Mouse (Mus musculus): ENCODE results near the gene Pip4k2b. TPM values are rescaled to one million over a fixed set of nuclear protein-coding genes. Genes with fewer than 3 reads are reported as not detected.

Gene Pip4k2b
- polyA plus RNA-seq, 1 experiment from 2014 or later = 2.2 TPM

- no peaks in the 10 kb centered on the region for H3K9me3 ChIP-seq (ENCODE audit: control insufficient read depth, low read length)
- DNase-seq (ENCODE audit: low spot score) = no peak
- no peak overlapping the region for H3K4me2 ChIP-seq (ENCODE audit: low read depth, low read length)
- H3K36me3 ChIP-seq (ENCODE audit: control insufficient read depth, insufficient read depth, low read length) = peaks cover 56% of the 10 kb centered on the region
- peaks cover 15% of the 10 kb centered on the region for H3K4me1 ChIP-seq (ENCODE audit: control insufficient read depth, insufficient read depth, low read length)
- 93% methylated on average over 7 of the region's 7 CpGs for whole genome bisulfite sequencing
- no peak overlapping the region for H3K4me3 ChIP-seq (ENCODE audit: low read depth, low read length)
- ATAC-seq (ENCODE audit: low read depth) = no peak
- no peak overlapping the region for H3K27ac ChIP-seq (replicated peaks; ENCODE audit: low read depth, low read length)
- H3K9ac ChIP-seq (ENCODE audit: low read depth, low read length) = no peak overlapping the region
- H3K27me3 ChIP-seq (replicated peaks; ENCODE audit: control insufficient read depth, insufficient read depth, low read length) = peaks cover 13% of the 10 kb centered on the region
Measured at GRCm38 (mm10) chr11:97666221-97666620, 78.3 kb downstream of the Pip4k2b start.

DNA sequence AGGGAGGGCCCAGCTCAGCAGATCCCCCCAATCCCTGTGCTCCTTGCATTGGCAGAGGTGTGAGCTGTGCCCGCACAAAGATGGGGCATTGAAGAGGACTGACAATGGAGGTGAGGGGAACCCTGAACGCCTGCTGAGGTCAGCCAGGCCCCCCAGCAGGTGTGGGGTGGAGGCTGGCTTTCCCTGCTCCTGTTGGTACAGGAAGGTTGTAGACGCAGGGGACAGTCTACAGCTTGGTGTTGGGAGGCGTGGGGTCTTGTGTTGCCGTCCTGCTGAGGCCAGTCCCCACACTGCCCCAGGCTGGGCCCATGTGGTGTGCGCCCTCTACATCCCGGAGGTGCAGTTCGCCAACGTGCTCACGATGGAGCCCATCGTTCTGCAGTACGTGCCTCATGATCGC lies 79.1 kb downstream of the Pip4k2b start:
- DNase-seq (ENCODE audit: low spot score) = no peak
- no peaks in the 10 kb centered on the region for H3K9me3 ChIP-seq (ENCODE audit: control insufficient read depth, low read length)
- no peak for ATAC-seq (ENCODE audit: low read depth)
- H3K27me3 ChIP-seq (replicated peaks; ENCODE audit: control insufficient read depth, insufficient read depth, low read length) = peaks cover 18% of the 10 kb centered on the region
- H3K9ac ChIP-seq (ENCODE audit: low read depth, low read length) = no peak overlapping the region
- H3K27ac ChIP-seq (replicated peaks; ENCODE audit: low read depth, low read length) = no peak overlapping the region
- no peak overlapping the region for H3K4me3 ChIP-seq (ENCODE audit: low read depth, low read length)
- H3K36me3 ChIP-seq (ENCODE audit: control insufficient read depth, insufficient read depth, low read length) = peaks cover 48% of the 10 kb centered on the region
- peaks cover 22% of the 10 kb centered on the region for H3K4me1 ChIP-seq (ENCODE audit: control insufficient read depth, insufficient read depth, low read length)
- WGBS = 89% methylated on average over 13 of the region's 13 CpGs
- H3K4me2 ChIP-seq (ENCODE audit: low read depth, low read length) = 0 out of 2 replicates have a peak overlapping the region, but pooled peaks have one; percentile 74

Small RNA genes lying within 50 kb of the gene (microRNA-seq; reads per million reads assigned to microRNA genes)
- gene Mir6927 (ENCODE audit: borderline number of aligned reads) = not detected
- not detected for gene Mir8102 (ENCODE audit: borderline number of aligned reads)

Other genes starting within 250 kb of the Pip4k2b start
- 0.13 TPM in 1 of 2 replicates, not detected in the other for gene 4933428G20Rik, start 244.4 kb downstream of the Pip4k2b start, polyA plus RNA-seq (2014; fragmentation: Nextera tagmentation; extraction: Ambion mirVana)
- gene Srcin1, start 168.5 kb downstream of the Pip4k2b start, polyA plus RNA-seq (2014; fragmentation: Nextera tagmentation; extraction: Ambion mirVana) = 0.76 and 1.6 TPM in 2 replicates
- gene Epop, start 115.0 kb downstream of the Pip4k2b start, polyA plus RNA-seq (2014; fragmentation: Nextera tagmentation; extraction: Ambion mirVana) = 2.4 and 3.4 TPM in 2 replicates
- gene Mllt6, start 81.3 kb downstream of the Pip4k2b start, polyA plus RNA-seq (2014; fragmentation: Nextera tagmentation; extraction: Ambion mirVana) = 3.5 and 4.5 TPM in 2 replicates
- 24.5 and 29.3 TPM in 2 replicates for gene Cisd3, start 58.9 kb downstream of the Pip4k2b start, polyA plus RNA-seq (2014; fragmentation: Nextera tagmentation; extraction: Ambion mirVana)
- gene Pcgf2, start 44.2 kb downstream of the Pip4k2b start, polyA plus RNA-seq (2014; fragmentation: Nextera tagmentation; extraction: Ambion mirVana) = 12.7 and 13.2 TPM in 2 replicates
- gene Psmb3, start 41.3 kb downstream of the Pip4k2b start, polyA plus RNA-seq (2014; fragmentation: Nextera tagmentation; extraction: Ambion mirVana) = 474 and 478 TPM in 2 replicates
- gene Cwc25, start 21.9 kb upstream of the Pip4k2b start, polyA plus RNA-seq (2014; fragmentation: Nextera tagmentation; extraction: Ambion mirVana) = 10.3 and 11.8 TPM in 2 replicates
- not detected in 2 replicates for gene 1700001P01Rik, start 31.2 kb upstream of the Pip4k2b start, polyA plus RNA-seq (2014; fragmentation: Nextera tagmentation; extraction: Ambion mirVana)
- gene Rpl23, start 37.7 kb upstream of the Pip4k2b start, polyA plus RNA-seq (2014; fragmentation: Nextera tagmentation; extraction: Ambion mirVana) = 712 and 810 TPM in 2 replicates
- 88.6 and 96.3 TPM in 2 replicates for gene Lasp1, start 54.3 kb upstream of the Pip4k2b start, polyA plus RNA-seq (2014; fragmentation: Nextera tagmentation; extraction: Ambion mirVana)
- 7.0 and 7.5 TPM in 2 replicates for gene B230217C12Rik, start 96.1 kb upstream of the Pip4k2b start, polyA plus RNA-seq (2014; fragmentation: Nextera tagmentation; extraction: Ambion mirVana)
- gene Fbxo47, start 139.4 kb upstream of the Pip4k2b start, polyA plus RNA-seq (2014; fragmentation: Nextera tagmentation; extraction: Ambion mirVana) = 0.43 and 0.97 TPM in 2 replicates
- gene Plxdc1, start 241.7 kb upstream of the Pip4k2b start, polyA plus RNA-seq (2014; fragmentation: Nextera tagmentation; extraction: Ambion mirVana) = 1.6 and 2.0 TPM in 2 replicates

All from embryonic facial prominence, embryonic 14.5 days (tissue).